Mouse (Mus musculus) layer of hippocampus, postnatal 14 days (tissue): ENCODE measurements around the gene Dzip1. TPM values are rescaled to one million over a fixed set of nuclear protein-coding genes. Genes with fewer than 3 reads are reported as not detected.

Source experiments
- DNase-seq, 2 experiments: peaks; one replicate each; pipeline ENCODE4 v3.0.0; 2021 to 2022; ENCODE audit warnings: low spot score in 2 of 2, mixed read lengths in 1 of 2
- long read RNA-seq, 2 experiments: library from polyadenylated mRNA; stranded (forward); transcript quantifications; one replicate each; pipeline ENCODE4 v2.0.0; 2021
- total RNA-seq, 2 experiments: library from RNA; stranded (reverse); gene quantifications; 2 replicates each; pipeline ENCODE4 v1.2.3; 2021

Gene Dzip1
- total RNA-seq, result 100 to 1,000 TPM in 1 of 2 experiments, 10 to 100 TPM in 1; 92.5 to 103 TPM
- long read RNA-seq, experiment 1, full-length matches to known transcripts, result 1 of 12 reads
- long read RNA-seq, experiment 1, partial matches to known transcripts, result 2 of 12 reads
- long read RNA-seq, experiment 1, other reads (novel, unspliced or antisense), result 9 of 12 reads
- long read RNA-seq, experiment 2, partial matches to known transcripts, result 8 of 17 reads
- long read RNA-seq, experiment 2, other reads (novel, unspliced or antisense), result 9 of 17 reads

- DNase-seq, result peak; percentile 73 to 82
These were observed at the start of gene Dzip1 for GRCm38 (mm10) chr14:118924673-118925615. Dzip1 (minus strand) TSS chr14:118925460.

GRCm38 (mm10) chr14:118972268-118972667 lies 47.0 kb upstream of the Dzip1 start:
- peak in 1 of 2 experiments; percentile 21 for DNase-seq

GRCm38 (mm10) chr14:118967646-118968045 lies 42.4 kb upstream of the Dzip1 start:
- DNase-seq, result no peak

- DNase-seq, result no peak
These were observed 40.2 kb upstream of the Dzip1 start for GRCm38 (mm10) chr14:118965356-118966000.

- no peak for DNase-seq
These were observed 32.8 kb upstream of the Dzip1 start for GRCm38 (mm10) chr14:118958010-118958409.

- DNase-seq, result peak in 1 of 2 experiments; percentile 16
These were observed 26.8 kb upstream of the Dzip1 start for GRCm38 (mm10) chr14:118951912-118952583.

GRCm38 (mm10) chr14:118948841-118949240 lies 23.6 kb upstream of the Dzip1 start:
- DNase-seq, result no peak

GRCm38 (mm10) chr14:118944702-118945101 lies 19.4 kb upstream of the Dzip1 start:
- no peak for DNase-seq

- no peak for DNase-seq
These were observed 16.8 kb upstream of the Dzip1 start for GRCm38 (mm10) chr14:118942076-118942475.

- no peak for DNase-seq
These were observed 15.7 kb upstream of the Dzip1 start for GRCm38 (mm10) chr14:118940796-118941495.

- DNase-seq, result no peak
These were observed 13.3 kb upstream of the Dzip1 start for GRCm38 (mm10) chr14:118938551-118938950.

GRCm38 (mm10) chr14:118937533-118938492 lies 12.6 kb upstream of the Dzip1 start, which contains the start of gene Dnajc3:
Dnajc3 (plus strand) TSS chr14:118937976.
- DNase-seq, result peak; percentile 99 to 100

GRCm38 (mm10) chr14:118936952-118937351 lies 11.7 kb upstream of the Dzip1 start:
- no peak for DNase-seq

GRCm38 (mm10) chr14:118936236-118936635 lies 11.0 kb upstream of the Dzip1 start:
- DNase-seq, result no peak

- DNase-seq, result no peak
These were observed 9.4 kb upstream of the Dzip1 start for GRCm38 (mm10) chr14:118934686-118935085.

GRCm38 (mm10) chr14:118932956-118933355 lies 7.7 kb upstream of the Dzip1 start:
- no peak for DNase-seq

GRCm38 (mm10) chr14:118931181-118931580 lies 5.9 kb upstream of the Dzip1 start:
- DNase-seq, result no peak

GRCm38 (mm10) chr14:118930777-118931176 lies 5.5 kb upstream of the Dzip1 start:
- no peak for DNase-seq

GRCm38 (mm10) chr14:118929779-118930178 lies 4.5 kb upstream of the Dzip1 start:
- no peak for DNase-seq
